Mouse (Mus musculus) hindbrain, embryonic 10.5 days (tissue): ENCODE measurements around the gene Nav1. TPM values are rescaled to one million over a fixed set of nuclear protein-coding genes. Genes with fewer than 3 reads are reported as not detected.
A peak's percentile ranks its signal among the peaks of the same experiment; 100 is the strongest.

Experiments used
- DNase-seq: peaks from one replicate; pipeline ENCODE4 v3.0.0-alpha.2; 2017; ENCODE audit warnings: low spot score
- H3K27ac ChIP-seq: fragments of 300-500 bp; sonication (generic); 2 replicates; pipeline ENCODE4 v1.5.1; 2016; ENCODE audit warnings: mild to moderate bottlenecking, moderate library complexity
- H3K27me3 ChIP-seq: fragments of 300-500 bp; sonication (generic); 2 replicates; pipeline ENCODE4 v1.6.1; 2016; ENCODE audit warnings: mild to moderate bottlenecking; ENCODE audit not compliant: poor library complexity, insufficient read depth, severe bottlenecking
- H3K36me3 ChIP-seq: fragments of 300-500 bp; sonication (generic); 2 replicates; pipeline ENCODE4 v1.6.1; 2016; ENCODE audit warnings: mild to moderate bottlenecking, moderate library complexity
- H3K4me1 ChIP-seq: fragments of 300-500 bp; sonication (generic); replicated peaks from 2 replicates; pipeline ENCODE4 v1.6.1; 2016; ENCODE audit warnings: mild to moderate bottlenecking
- H3K4me3 ChIP-seq: fragments of 300-500 bp; sonication (generic); 2 replicates; pipeline ENCODE4 v1.5.1; 2016; ENCODE audit warnings: mild to moderate bottlenecking, moderate library complexity
- H3K9me3 ChIP-seq: fragments of 300-500 bp; sonication (generic); 2 replicates; pipeline ENCODE4 v1.6.1; 2016; ENCODE audit warnings: mild to moderate bottlenecking, moderate library complexity
- WGBS: fragments of 180-500 bp; shearing (Covaris S2); methylation state at CpG from one replicate; pipeline ENCODE4 v1.1.7; 2016; 5-methylcytosine and 5-hydroxymethylcytosine counted together
- polyA plus RNA-seq: library from polyadenylated mRNA; unstranded; fragments of >200 nt; fragmentation: Nextera tagmentation; extraction: Ambion mirVana; gene quantifications from 2 replicates; pipeline ENCODE4 v1.2.1, GENCODE M21; 2016

Nav1 gene
- polyA plus RNA-seq, 1 experiment from 2014 or later, result 19.3 TPM

DNA sequence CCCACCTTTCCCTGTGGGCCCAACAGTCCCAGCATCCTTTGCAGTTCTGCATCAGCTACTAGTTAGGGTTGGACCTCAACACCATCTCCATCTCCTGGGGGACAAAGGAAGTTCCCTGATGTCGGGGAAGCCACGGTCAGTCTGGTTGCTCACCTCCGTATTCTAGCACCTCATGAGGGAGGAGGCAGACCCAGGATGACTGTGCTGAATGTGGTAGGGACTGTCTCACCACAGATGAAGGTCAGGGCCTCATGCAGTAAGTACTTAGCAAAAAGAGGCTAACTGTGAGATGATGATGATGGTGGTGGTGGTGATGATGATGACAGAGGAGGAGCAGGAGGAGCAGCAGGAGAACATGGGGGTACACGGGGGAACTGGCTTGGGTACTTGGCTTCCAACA lies 73.0 kb downstream of the Nav1 start:
- Histone ChIP-seq H3K27ac (no peak overlapping the region), H3K4me1 (peaks cover 39% of the 10 kb centered on the region), H3K36me3 (peaks cover 49% of the 10 kb centered on the region), H3K27me3 (no peaks in the 10 kb centered on the region), H3K4me3 (no peak overlapping the region), H3K9me3 (no peaks in the 10 kb centered on the region)
- no peak for DNase-seq
- 89% methylated on average over 4 of the region's 4 CpGs for WGBS

DNA sequence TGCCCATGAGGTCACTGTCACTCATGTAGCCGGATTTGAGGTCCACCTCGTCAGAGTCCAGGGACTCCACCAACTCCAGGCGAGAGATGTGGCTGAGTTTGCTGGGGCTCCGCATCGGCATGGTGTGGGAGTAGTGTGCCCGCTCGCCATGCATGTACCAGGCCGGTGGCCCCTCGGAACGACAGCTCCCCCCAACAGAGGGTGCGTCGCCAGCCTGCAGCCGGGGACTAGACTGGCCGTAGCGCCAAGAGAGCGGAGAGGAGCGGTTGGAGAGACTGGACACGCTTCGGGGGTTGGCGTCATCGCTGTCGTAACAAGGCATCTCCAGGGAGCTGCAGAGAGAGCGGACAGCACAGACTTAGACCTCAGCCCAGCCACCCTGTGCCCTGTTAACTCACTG lies 74.7 kb downstream of the Nav1 start:
- H3K27ac ChIP-seq, result no peak overlapping the region; the same call in 1 of the 2 replicates
- H3K27me3 ChIP-seq, result no peaks in the 10 kb centered on the region
- DNase-seq, result no peak
- 88% methylated on average over 23 of the region's 23 CpGs for WGBS
- no peaks in the 10 kb centered on the region for H3K9me3 ChIP-seq
- H3K4me1 ChIP-seq, result peaks cover 39% of the 10 kb centered on the region
- H3K36me3 ChIP-seq, result peaks cover 58% of the 10 kb centered on the region
- H3K4me3 ChIP-seq, result no peak overlapping the region

DNA sequence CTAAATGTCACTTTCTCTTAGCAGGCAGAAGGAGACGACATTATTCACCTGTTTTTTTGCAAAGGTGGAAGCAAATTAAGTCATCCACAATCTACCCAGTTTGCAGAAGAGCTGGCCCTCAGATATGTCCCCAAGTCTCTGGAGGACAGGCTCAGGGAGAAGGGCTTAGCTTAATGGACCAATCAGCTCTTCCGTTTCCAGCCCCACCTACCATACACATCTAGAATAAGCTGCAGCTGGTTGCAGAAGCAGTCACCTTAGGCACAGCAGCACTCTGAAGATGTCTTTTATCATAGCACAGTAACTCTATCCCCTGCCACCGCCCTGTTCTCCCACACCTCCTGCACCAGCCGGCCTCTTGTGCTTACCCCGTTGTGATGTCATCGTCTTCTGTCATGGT lies 75.1 kb downstream of the Nav1 start:
- 88% methylated on average over 6 of the region's 6 CpGs for WGBS
- no peak overlapping the region; the same call in 1 of the 2 replicates for H3K27ac ChIP-seq
- peaks cover 39% of the 10 kb centered on the region for H3K4me1 ChIP-seq
- H3K9me3 ChIP-seq, result no peaks in the 10 kb centered on the region
- H3K36me3 ChIP-seq, result peaks cover 54% of the 10 kb centered on the region
- H3K27me3 ChIP-seq, result no peaks in the 10 kb centered on the region
- DNase-seq, result no peak
- H3K4me3 ChIP-seq, result no peak overlapping the region

DNA sequence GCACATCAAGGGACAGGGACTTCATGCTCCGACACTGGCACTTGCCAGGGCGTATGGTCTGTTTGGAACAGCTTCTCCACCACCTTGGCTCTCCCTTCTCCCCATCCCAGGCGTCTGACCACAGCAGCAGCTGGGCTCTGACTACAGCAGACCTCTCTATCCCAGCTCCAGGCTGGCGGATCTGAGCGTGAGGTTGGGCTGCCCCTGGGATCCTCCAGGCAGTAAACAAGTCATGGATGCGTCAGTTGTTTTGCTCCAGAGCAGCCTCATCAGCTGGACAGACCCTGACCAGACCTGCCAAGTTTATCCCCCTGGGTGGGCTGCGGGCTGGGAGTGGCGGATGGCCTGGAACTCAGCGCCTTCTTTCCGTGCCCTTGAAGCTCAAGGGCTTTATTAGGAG lies 76.0 kb downstream of the Nav1 start:
- H3K27ac ChIP-seq, result no peak overlapping the region
- H3K4me3 ChIP-seq, result no peak overlapping the region
- peaks cover 34% of the 10 kb centered on the region for H3K4me1 ChIP-seq
- peaks cover 51% of the 10 kb centered on the region for H3K36me3 ChIP-seq
- H3K27me3 ChIP-seq, result no peaks in the 10 kb centered on the region
- no peak for DNase-seq
- 70% methylated on average over 10 of the region's 10 CpGs for WGBS
- no peaks in the 10 kb centered on the region for H3K9me3 ChIP-seq

DNA sequence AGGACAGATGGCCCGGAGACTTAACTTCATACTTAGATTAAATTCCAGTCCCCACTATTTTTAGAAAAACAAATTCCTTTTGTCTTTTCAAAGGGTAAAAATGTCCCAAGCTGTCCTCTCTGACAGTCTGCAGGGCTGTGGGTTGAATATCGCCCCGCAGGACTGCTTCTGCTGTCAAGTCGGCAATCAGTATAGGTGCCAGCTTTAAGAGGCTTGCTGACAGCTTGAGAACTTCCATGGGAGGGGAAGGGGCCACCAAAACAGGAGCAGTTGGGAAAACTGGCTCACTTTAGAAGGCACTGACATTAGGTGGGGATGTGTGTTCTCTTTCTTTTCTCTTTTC lies 82.6 kb downstream of the Nav1 start:
- DNase-seq, result no peak
- 69% methylated on average over 4 of the region's 4 CpGs for WGBS
- H3K27me3 ChIP-seq, result no peaks in the 10 kb centered on the region
- H3K4me1 ChIP-seq, result peaks cover 11% of the 10 kb centered on the region
- H3K9me3 ChIP-seq, result 0 out of 2 replicates have a peak, but pooled peaks cover 5% of the 10 kb centered on the region
- H3K27ac ChIP-seq, result no peak overlapping the region
- H3K36me3 ChIP-seq, result peaks cover 24% of the 10 kb centered on the region
- no peak overlapping the region for H3K4me3 ChIP-seq

DNA sequence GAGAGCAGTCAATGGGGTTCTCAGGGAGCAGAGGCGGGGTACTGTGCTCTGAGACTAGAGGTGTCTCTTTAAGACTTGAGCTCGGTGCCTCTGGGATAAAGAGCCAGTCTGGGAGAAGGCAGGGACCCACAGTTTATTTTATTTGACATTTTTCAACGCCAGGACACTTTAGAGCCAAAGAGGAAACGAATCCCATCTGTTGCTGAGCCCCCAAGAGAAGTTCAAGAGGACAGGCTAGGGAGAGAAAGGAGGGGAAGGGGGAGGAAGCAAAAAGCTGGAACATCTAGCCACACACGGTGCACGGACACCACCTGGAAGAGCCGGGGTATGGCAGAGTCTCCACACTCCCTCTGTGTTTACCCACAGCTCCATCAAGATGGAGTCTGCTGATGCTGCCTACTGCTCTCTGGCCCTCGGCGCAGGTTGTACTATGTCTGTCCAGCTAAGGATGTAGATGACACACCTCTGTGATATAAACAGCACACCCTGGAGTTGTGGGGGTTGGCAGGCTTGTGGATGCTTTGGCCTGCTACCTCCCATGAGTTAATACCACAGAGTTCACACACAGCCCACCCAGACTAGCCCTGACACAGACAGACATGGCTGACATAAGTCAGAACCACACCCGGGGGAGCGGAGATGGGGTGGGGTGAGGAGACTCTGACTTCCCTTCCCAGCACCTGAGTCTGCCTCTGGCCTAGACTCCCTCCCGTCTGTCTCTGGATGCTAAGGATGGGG lies 83.1 kb downstream of the Nav1 start:
- H3K27ac ChIP-seq, result 0 out of 2 replicates have a peak overlapping the region, but pooled peaks have one; percentile 35
- H3K4me1 ChIP-seq, result peaks cover 15% of the 10 kb centered on the region
- H3K27me3 ChIP-seq, result no peaks in the 10 kb centered on the region
- 74% methylated on average over 12 of the region's 12 CpGs for WGBS
- 0 out of 2 replicates have a peak, but pooled peaks cover 5% of the 10 kb centered on the region for H3K9me3 ChIP-seq
- no peak overlapping the region for H3K4me3 ChIP-seq
- peaks cover 20% of the 10 kb centered on the region for H3K36me3 ChIP-seq
- no peak for DNase-seq

DNA sequence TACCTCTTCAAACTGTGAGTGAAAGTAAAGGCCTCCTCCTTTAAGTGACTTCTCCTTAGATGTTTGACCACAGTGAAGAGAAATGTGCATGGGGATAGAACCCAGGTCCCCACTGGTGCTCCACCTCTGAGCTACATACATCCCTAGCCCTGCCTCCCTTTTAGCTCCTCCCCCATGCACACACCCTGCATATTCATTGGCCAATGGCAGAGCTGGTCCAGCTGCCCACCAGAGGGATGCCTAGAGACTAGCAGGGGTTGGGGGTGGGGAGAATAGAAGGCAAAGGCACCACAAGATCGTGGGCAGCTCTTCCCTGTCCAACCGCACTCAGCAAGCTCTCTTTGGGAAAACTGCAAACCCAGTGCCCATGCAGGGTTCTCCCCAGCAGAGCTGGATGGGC lies 83.8 kb downstream of the Nav1 start:
- 85% methylated on average over 2 of the region's 2 CpGs for WGBS

DNA sequence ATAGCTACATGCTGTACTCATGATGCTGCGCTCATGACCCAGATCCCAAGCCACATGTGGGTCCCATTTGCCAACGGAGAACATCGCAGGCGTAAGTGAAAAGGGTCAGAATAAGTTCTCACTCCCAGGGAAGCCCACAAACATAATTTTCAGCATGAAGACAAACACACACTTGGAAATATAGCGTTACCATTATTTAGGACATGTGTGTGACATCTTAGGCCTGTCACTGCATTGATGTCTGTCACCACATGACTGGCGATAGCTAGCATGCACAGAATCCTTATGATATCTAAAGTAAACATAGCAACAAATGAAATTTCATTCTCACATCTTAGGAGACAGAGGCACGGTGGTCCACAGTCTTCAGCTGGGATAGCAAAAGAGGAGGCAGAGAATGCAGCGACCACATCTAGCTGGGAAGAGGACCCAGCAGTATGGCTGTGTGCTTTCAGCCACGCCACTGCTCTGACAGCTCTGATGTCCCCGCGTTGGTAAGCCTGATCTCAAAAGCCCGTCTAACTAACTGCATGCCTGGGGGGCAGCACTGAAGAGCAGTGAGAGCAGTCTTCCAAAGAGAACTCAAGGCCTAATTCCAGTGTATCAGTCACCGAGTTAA lies 86.4 kb downstream of the Nav1 start:
- WGBS, result 85% methylated on average over 13 of the region's 13 CpGs

More for the DNA sequence above, 83.8 kb downstream of the Nav1 start:
- Histone ChIP-seq H3K27me3 (no peaks in the 10 kb centered on the region), H3K27ac (no peak overlapping the region), H3K36me3 (peaks cover 16% of the 10 kb centered on the region), H3K4me3 (no peak overlapping the region), H3K4me1 (peaks cover 22% of the 10 kb centered on the region), H3K9me3 (0 out of 2 replicates have a peak, but pooled peaks cover 5% of the 10 kb centered on the region)
- no peak for DNase-seq

DNA sequence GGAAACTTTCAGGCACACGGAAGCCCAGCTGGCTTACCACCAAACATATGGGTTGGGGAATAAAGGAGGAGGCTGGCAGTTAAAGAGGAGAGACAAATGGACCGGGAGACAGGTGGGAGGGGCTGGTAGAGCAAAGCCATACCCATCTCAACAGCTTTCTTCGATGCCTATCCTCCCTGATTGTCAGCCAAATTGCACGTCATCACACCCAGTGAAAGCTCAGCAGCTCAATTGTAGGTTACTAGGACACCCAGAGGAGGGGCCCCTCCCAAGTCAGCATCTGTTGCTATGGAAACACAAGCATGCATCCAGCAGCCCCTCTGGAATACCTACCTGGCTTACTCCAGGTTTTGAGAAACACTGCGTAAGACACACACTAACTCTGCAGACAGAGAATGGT lies 88.4 kb downstream of the Nav1 start:
- Histone ChIP-seq H3K4me3 (no peak overlapping the region), H3K36me3 (peaks cover 9% of the 10 kb centered on the region), H3K27ac (no peak overlapping the region), H3K9me3 (0 out of 2 replicates have a peak, but pooled peaks cover 5% of the 10 kb centered on the region), H3K4me1 (peaks cover 57% of the 10 kb centered on the region), H3K27me3 (no peaks in the 10 kb centered on the region)
- 36% methylated on average over 5 of the region's 5 CpGs for WGBS
- no peak for DNase-seq

More for the DNA sequence above, 86.4 kb downstream of the Nav1 start:
- Histone ChIP-seq H3K4me3 (no peak overlapping the region), H3K27me3 (no peaks in the 10 kb centered on the region), H3K4me1 (peaks cover 47% of the 10 kb centered on the region), H3K36me3 (peaks cover 9% of the 10 kb centered on the region), H3K9me3 (0 out of 2 replicates have a peak, but pooled peaks cover 5% of the 10 kb centered on the region), H3K27ac (no peak overlapping the region)
- no peak for DNase-seq

DNA sequence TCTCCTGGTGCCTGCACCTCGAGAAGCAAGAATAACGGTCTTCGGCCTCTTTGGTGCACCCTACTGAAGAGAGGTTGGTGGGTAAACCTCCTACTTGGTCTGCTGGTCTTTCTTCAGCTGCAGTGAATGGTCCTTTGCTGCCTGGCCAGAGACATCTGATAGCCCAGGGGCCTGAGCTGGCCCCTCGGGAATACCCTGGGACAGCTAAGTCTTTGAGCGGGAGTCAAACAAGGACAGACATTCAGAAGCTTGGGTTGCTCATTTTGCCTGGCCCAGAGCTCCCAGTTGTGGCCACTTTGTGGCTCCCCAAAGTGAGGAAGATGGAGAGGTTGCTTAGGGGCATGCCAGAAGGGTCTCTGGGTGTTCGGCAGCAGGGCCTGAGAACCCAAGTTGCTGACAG lies 89.6 kb downstream of the Nav1 start:
- WGBS, result 78% methylated on average over 6 of the region's 6 CpGs
- Histone ChIP-seq H3K4me1 (peaks cover 64% of the 10 kb centered on the region), H3K27ac (no peak overlapping the region), H3K9me3 (0 out of 2 replicates have a peak, but pooled peaks cover 5% of the 10 kb centered on the region), H3K27me3 (peaks cover 4% of the 10 kb centered on the region; the same call in 1 of the 2 replicates), H3K4me3 (no peak overlapping the region), H3K36me3 (peaks cover 4% of the 10 kb centered on the region; the same call in 1 of the 2 replicates)
- DNase-seq, result no peak

DNA sequence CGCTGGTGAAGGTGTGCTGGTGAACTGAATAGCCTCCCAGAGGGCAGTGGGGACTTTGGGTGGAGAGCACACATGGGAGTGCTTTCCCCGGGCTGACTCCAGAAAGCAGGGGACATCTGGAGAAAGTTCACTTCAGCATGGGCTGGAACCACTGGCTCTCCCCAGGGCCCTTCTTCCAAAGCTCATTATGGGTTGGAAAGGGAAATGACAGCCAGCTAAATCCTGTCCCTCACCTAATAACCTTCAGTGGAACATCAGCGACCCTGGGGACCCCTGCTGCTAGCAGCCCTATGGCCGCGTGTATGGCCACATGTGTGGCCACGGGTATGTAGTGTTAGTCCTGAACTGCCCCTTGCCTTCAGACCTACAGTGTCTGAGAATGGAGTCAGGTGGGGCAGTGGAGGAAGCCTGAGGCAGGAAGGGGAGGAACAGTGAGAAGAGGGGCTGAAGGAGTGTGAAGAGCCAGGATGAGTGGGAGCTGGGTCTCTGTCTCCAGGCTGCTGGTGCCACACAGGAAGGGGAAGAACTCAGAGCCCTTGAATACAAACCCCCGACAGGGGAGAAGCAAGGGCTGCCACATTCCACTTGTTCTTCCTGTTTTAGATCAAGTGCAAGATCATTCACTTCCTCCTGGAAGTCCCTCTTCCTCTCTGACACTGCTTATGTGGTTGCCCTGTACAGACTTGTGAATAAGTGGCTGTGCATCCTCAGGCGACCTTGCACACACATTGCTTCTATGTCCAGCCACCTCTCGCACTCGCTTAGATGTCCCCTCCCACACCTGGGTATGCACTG lies 90.4 kb downstream of the Nav1 start:
- H3K36me3 ChIP-seq, result peaks cover 3% of the 10 kb centered on the region; the same call in 1 of the 2 replicates
- H3K4me3 ChIP-seq, result no peak overlapping the region
- no peak for DNase-seq
- H3K4me1 ChIP-seq, result peaks cover 68% of the 10 kb centered on the region
- WGBS, result 69% methylated on average over 10 of the region's 10 CpGs
- 0 out of 2 replicates have a peak, but pooled peaks cover 3% of the 10 kb centered on the region for H3K9me3 ChIP-seq
- peaks cover 11% of the 10 kb centered on the region for H3K27me3 ChIP-seq
- H3K27ac ChIP-seq, result no peak overlapping the region

DNA sequence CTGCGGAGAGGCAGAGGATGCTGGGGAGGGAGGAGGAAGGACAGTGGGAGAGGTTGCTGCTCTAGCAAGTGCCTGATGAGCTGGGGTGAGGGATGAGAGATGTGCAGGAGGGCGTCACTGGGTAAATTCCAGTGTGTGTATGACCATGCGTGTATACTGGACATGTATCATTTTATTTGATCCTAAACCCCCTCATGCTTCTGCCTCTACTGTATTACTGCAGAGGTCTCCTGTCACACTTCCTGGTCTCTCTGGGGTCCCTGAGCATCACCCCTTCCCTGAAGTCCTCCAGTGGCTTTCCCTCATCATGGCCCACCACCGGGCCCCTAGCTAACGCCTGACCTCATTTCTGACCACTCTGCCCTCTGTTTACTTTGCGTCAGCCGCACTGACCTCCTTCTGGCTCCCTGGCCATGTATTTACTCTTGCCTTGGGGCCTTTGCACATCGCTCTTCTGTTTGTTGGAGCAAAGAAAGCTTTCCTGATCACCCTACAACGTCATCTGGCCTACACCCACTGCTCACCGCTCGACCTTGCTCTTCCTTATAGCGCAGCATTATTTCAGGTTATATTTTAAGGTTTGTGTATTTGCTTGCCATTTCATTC lies 91.4 kb downstream of the Nav1 start:
- Histone ChIP-seq H3K4me1 (peaks cover 75% of the 10 kb centered on the region), H3K9me3 (no peaks in the 10 kb centered on the region), H3K36me3 (no peaks in the 10 kb centered on the region), H3K27me3 (peaks cover 21% of the 10 kb centered on the region), H3K27ac (no peak overlapping the region; the same call in 1 of the 2 replicates), H3K4me3 (no peak overlapping the region)
- WGBS, result 66% methylated on average over 12 of the region's 12 CpGs
- DNase-seq, result no peak
